Mouse (Mus musculus): ENCODE measurements around the gene Gm21897. TPM values are rescaled to one million over a fixed set of nuclear protein-coding genes. Genes with fewer than 3 reads are reported as not detected.

Gm21897 gene
- not detected for total RNA-seq (2023)

GRCm38 (mm10) chr16:15317158-15317557, at the start of gene Gm21897:
Gene Gm21897, plus strand, starts transcription at chr16:15317458.

All from CD4-positive naive resting alpha-beta T cell, adult 57 days (primary cell).